Mouse (Mus musculus): Measurements from ENCODE around the gene Itgb3bp. TPM values are rescaled to one million over a fixed set of nuclear protein-coding genes. Genes with fewer than 3 reads are reported as not detected.

The Itgb3bp gene
- total RNA-seq, 2 experiments from 2014 or later, result 4.1 to 4.8 TPM

DNA sequence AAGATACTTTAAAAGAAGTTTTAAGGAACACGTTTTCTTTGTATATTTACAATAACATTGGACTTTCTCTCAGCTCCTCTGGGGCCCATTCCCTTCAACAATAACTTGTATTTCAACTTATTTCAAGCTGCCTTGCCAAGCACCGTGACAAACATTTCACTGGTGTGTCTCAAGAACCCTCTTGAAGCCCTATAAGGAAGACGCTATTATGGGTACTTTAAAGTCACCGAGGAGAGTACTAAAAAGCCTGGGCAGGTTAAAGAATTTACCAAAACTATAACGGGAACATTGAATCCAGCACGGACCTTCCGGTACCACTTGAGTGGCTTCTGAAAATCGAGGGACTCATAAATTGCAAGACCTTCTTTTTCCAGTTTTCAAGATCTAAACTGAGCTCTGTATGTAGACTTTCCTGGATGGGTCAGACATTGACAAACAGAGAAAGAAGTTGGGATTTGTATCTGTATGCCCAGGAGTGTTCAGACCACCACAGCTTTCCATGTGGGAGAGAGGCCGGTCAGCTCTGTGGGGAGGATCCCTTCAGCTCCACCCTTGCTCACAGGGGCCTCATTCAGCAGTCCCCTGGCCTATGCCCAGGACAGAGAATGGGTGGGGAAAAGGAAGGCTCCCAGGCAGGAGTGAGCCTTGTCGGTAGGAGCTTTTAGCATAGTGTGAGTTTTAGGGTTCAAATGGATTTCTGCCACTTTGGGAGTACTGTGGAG, 1.1 kb upstream of the Itgb3bp start:
- peak overlapping the region; percentile 64 for H3K4me3 ChIP-seq
- DNase-seq (ENCODE audit: extremely low spot score in 1 of 2, low spot score in 2 of 2), result no peak
- no peak for TF ChIP-seq CTCF (IDR thresholded peaks at IDR 0.05)
- peak overlapping the region; percentile 85 for H3K27ac ChIP-seq
- intact Hi-C loops (cut with DNase I), result no loop called here

- Histone ChIP-seq H3K4me3 (peak within 1 kb of the TSS; percentile 64), H3K27ac (peak within 1 kb of the TSS; percentile 85)
- intact Hi-C loops (cut with DNase I), result loop anchor here (1.0 kb wide), 1 partner anchor 100 kb away; the partner anchor contains the start of gene Efcab7
- DNase-seq (ENCODE audit: extremely low spot score in 1 of 2, low spot score in 2 of 2), result peak in 1 of 2 experiments; percentile 78
- TF ChIP-seq CTCF (IDR thresholded peaks at IDR 0.05), result no peak
Observed at GRCm38 (mm10) chr4:99929149-99929612, 432 bp downstream of the Itgb3bp start, which contains the start of gene Pgm1. Gene Pgm1 (plus strand): TSS chr4:99929414.

- no peak overlapping the region for H3K27ac ChIP-seq
- intact Hi-C loops (cut with DNase I), result no loop called here
- no peak for TF ChIP-seq CTCF (IDR thresholded peaks at IDR 0.05)
- DNase-seq (ENCODE audit: extremely low spot score in 1 of 2, low spot score in 2 of 2), result no peak
- H3K4me3 ChIP-seq, result no peak overlapping the region; the same call in 1 of the 2 replicates
Observed at GRCm38 (mm10) chr4:99928521-99928920, 1.1 kb downstream of the Itgb3bp start.

DNA sequence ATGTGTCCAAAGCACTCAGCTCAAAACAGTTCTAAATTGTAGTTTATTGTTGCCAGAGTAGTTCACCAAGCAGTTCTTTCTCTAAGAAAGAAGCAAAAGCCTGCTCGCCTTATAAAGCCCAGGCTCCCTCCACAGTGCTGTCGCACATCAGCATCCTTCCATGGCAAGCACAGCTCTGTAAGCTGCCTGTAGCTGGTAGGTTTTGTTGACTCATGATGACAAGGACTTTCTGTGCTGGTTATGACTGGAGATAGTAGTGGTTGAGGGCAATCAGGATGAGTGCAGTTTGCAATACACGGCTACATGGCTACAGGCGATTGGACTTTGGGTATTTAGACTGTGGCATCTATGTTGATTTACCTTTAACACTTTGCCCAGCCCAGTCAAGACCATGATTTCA, 3.2 kb downstream of the Itgb3bp start:
- TF ChIP-seq CTCF (IDR thresholded peaks at IDR 0.05), result no peak
- Histone ChIP-seq H3K4me3 (no peak overlapping the region), H3K27ac (no peak overlapping the region)
- no peak for DNase-seq (ENCODE audit: extremely low spot score in 1 of 2, low spot score in 2 of 2)
- intact Hi-C loops (cut with DNase I), result no loop called here

GRCm38 (mm10) chr4:99913894-99914451, 15.6 kb downstream of the Itgb3bp start:
- no peak overlapping the region for H3K27ac ChIP-seq
- intact Hi-C loops (cut with DNase I), result no loop called here
- no peak overlapping the region for H3K4me3 ChIP-seq
- no peak for DNase-seq (ENCODE audit: extremely low spot score in 1 of 2, low spot score in 2 of 2)
- peak; percentile 75 for TF ChIP-seq CTCF (IDR thresholded peaks at IDR 0.05)

- Histone ChIP-seq H3K27ac (no peak overlapping the region), H3K4me3 (no peak overlapping the region)
- intact Hi-C loops (cut with DNase I), result no loop called here
- no peak for DNase-seq (ENCODE audit: extremely low spot score in 1 of 2, low spot score in 2 of 2)
- no peak for TF ChIP-seq CTCF (IDR thresholded peaks at IDR 0.05)
Observed at GRCm38 (mm10) chr4:99882405-99882804, 47.2 kb downstream of the Itgb3bp start.

GRCm38 (mm10) chr4:99881882-99882281, 47.7 kb downstream of the Itgb3bp start:
- TF ChIP-seq CTCF (IDR thresholded peaks at IDR 0.05), result peak; percentile 84
- intact Hi-C loops (cut with DNase I), result no loop called here
- Histone ChIP-seq H3K4me3 (no peak overlapping the region), H3K27ac (no peak overlapping the region)
- peak; percentile 15 to 17 for DNase-seq (ENCODE audit: extremely low spot score in 1 of 2, low spot score in 2 of 2)

DNA sequence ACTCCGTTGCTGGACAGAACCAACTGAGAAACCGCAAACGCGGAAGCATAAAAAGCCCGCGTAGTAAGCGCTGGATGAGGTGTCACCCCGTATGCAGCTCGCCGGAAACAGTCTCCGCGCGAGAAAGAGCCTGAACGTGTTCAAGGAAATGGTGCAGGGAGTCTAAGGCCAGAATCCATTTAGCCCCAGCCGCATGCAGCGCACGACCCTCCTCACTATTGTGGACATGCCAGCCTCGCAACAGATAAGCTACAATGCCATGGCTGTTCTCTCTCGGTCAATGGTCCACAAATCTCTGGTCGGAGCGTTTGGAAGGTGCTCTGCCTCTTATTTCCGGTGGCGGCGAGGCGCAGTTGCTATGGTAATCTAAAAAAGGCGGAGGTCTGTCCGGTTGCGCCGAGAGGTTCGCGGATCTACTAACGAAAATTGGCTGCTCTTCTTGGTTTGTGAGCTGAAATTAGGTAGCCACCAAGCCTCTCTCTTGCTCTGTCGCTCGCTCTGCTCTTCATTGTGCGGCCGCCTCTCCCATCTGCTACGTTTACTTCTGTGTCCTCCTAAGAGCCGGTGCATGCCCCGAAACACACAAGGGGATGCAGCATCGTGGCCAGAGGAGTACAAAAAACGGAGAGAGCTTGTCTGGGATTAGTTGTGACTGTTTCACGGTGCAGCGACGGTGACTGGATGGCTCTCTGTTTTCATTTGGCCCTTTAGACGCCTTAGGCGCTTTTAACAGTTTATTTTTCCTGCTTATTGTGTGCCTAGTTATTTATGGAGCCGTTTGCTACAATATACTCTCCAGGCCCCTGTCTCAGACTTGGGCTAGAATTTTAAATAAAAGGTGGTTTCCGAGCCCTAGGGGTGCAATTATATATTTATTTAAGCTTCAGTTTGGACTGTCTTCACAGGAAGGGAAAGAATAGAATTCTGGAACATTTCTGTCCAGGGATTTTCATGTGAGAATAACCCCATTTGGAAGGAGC, 100.2 kb downstream of the Itgb3bp start, which contains the start of gene Efcab7:
Gene Efcab7, plus strand, starts transcription at position 105 of the 980 bp plus-strand sequence.
- Histone ChIP-seq H3K4me3 (peak within 1 kb of the TSS; percentile 74), H3K27ac (peak within 1 kb of the TSS; percentile 99)
- intact Hi-C loops (cut with DNase I), result loop anchor here (1.0 kb wide), 1 partner anchor 100 kb away; the partner anchor contains the start of genes Itgb3bp and Pgm1
- no peak; the same call in 1 of the 2 replicates for TF ChIP-seq CTCF (IDR thresholded peaks at IDR 0.05)
- peak; percentile 84 to 87 for DNase-seq (ENCODE audit: extremely low spot score in 1 of 2, low spot score in 2 of 2)

DNA sequence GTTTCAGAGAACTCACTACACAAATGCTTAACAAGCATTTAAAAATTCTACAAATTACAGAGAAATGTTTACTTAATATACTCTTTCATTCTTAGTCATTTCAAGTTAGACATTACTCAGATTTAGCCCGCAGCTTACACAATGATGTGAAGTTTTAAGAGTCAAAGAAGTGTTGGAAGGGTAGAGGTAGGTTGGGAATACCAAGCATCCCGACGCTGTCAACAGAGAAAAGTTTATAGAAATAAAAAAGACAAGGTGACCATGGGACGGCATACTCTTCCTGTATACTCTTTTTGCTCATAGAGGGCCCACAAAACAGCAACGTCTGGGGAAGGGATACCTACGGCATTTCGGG, 100.9 kb downstream of the Itgb3bp start:
- TF ChIP-seq CTCF (IDR thresholded peaks at IDR 0.05), result no peak
- intact Hi-C loops (cut with DNase I), result loop anchor here (1.0 kb wide), 1 partner anchor 101 kb away; the partner anchor contains the start of genes Itgb3bp and Pgm1
- no peak for DNase-seq (ENCODE audit: extremely low spot score in 1 of 2, low spot score in 2 of 2)
- peak overlapping the region; percentile 99 for H3K27ac ChIP-seq
- H3K4me3 ChIP-seq, result peak overlapping the region; percentile 74

- TF ChIP-seq CTCF (IDR thresholded peaks at IDR 0.05), result no peak
- H3K4me3 ChIP-seq, result peak overlapping the region; percentile 74
- intact Hi-C loops (cut with DNase I), result no loop called here
Observed at GRCm38 (mm10) chr4:99828337-99828736, 101.3 kb downstream of the Itgb3bp start.

DNA sequence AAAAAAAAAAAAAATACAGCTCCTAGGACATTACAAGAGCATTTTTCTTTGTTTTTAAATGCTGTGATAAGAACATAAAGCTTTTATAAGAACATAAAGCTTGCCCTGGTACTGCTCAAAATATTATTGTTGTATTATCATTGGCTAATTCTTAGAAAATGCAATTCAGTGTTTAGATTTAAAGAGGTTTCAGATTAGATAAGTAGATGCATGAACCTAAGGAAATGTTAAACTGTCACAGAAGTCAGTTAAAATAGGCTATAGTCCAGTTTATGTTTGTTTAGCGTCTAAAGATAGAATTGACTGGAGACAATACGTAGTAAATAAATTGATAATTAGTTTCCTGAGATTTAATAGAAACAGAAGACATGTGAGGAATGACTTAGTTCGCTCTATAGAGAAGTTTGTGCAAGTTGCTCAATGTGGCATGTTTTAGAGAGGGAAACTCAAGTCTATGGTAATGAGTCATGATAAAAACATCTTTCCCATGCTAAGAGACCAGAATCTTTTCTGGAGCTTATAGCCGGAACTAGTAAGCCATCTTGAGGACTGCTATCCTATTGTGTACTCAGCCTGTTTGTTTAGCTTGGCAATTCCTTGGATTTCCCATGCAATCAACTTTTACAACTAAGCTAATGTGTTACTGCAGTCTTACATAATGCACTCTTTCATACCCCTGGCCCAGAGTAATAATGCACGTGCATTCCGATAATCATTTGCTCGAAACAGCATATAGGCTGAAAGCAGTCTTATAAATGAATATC, 112.7 kb downstream of the Itgb3bp start:
- DNase-seq (ENCODE audit: extremely low spot score in 1 of 2, low spot score in 2 of 2), result no peak
- H3K4me3 ChIP-seq, result no peak overlapping the region
- TF ChIP-seq CTCF (IDR thresholded peaks at IDR 0.05), result no peak
- no peak overlapping the region for H3K27ac ChIP-seq
- intact Hi-C loops (cut with DNase I), result no loop called here

More at GRCm38 (mm10) chr4:99828337-99828736, 101.3 kb downstream of the Itgb3bp start:
- H3K27ac ChIP-seq, result no peak overlapping the region
- DNase-seq (ENCODE audit: extremely low spot score in 1 of 2, low spot score in 2 of 2), result no peak

All from left cerebral cortex, adult 2 months (tissue).